Mouse (Mus musculus) neutrophil, adult 65 days (primary cell): ENCODE data around the gene Fkbp11. TPM values are rescaled to one million over a fixed set of nuclear protein-coding genes. Genes with fewer than 3 reads are reported as not detected.

ENCODE experiments used
- total RNA-seq: library from RNA; stranded (reverse); gene quantifications from 2 replicates; pipeline ENCODE4 v1.2.4, GENCODE M21; 2023

The Fkbp11 gene
- 1.4 and 2.0 TPM in 2 replicates for total RNA-seq

DNA sequence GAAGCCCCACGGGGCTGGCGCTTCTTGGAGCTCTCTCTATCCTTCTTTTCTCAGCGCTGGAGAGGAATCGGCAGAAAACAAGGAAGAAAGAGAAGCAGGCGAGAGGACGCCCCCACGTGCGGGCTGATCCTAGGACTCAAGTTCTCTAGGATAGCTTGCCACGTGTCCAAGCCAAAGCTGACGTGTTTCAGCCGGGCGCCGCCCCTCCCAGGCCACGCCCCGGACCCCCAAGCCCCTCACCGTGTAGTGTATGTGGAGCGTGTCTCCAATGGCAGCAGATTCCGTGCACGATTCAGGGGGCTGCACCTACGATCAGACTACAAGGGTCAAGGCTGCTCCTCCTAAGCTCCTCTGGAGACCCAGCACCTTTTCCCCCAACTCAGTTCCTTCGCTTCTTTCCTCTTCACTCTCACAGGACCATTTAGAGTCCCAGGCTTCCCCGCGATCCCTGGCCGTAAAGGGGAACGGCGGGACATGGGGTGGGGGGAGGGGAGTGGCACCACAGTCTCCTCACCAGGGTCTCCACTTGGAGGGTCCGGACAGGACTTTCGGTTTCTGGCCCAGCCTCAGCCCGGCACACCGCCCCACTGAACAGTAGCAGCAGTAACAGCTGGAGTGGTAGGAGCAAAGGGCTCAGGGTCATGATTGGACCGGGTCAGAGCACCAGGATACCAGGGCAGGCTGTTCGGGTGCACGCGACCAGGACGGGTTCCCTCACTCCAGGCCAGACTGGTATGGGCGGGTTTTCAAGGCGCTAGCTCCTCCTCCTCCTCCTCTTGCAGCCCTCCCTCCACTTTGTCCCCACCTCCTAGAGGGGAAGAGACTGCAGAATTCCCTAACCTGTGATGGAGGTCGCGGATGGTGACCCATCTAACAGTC is at the start of gene Fkbp11:
Fkbp11 (minus strand) TSS at position 756 of the 879 bp plus-strand sequence.

DNA sequence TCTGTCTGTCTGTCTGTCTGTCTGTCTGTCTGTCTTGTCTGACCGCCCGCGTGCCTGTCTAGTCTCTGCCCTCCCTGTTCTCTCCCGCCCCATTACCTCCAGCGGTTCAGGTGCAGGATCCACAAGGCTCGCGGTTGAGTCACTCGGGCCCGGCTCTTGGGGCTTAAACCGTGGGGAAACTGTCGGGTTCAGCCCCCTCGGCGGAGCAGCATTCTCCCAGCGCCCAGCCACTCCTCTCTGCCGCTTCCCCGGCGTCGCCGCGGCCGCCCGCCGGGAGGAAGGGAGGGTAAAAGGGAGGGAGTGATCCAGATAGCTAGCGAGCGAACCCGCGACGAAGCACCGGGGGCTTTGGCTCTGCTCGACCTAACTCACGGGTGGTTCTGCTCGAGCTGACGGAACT is 49.8 kb upstream of the Fkbp11 start, which contains the start of gene Wnt10b:
Wnt10b (minus strand) TSS at position 389 of the 400 bp plus-strand sequence.

DNA sequence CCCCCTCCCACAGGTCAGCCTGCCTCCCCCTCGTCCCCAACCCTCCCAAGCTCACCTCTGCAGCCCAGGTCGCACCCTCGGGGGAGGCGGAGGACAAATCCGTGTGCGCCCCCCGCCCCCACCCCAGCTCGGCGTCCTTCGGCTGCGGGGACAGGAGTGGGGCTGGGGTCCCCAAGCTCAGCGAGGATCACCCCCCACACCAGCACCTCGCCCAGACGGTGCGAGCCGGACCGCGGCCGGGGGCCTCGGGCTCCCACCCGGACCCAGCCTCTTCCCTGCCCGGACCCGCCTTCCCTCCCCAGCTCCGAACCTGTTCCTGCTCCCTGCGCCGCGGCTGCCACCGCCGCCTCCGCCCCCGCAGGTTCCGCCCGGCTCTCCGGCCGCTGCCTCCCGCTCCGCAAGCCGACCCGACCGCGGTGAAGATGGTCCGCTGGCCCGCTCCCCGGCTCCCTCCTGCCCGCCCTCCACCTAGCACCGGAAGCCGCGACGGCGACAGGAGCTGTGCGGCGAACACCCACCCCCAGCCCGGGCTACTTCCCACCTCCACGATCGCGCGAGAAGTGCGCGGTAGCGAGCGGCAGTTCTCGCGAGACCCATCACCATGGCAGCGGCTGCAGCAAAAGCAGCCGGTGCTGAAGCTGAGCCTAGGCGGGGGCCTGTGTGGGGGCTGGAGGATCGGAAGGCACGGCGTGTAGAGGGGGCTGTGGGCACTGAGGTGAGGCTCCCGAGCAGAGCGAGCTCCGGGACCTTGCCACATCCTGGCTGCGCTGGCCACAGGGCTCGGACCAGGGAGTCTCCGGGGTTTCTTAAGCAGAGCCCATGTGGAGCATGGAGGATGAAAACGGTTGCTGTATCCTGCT is 34.9 kb upstream of the Fkbp11 start, which contains the start of gene Arf3:
Arf3 (minus strand) TSS at position 545 of the 860 bp plus-strand sequence.

DNA sequence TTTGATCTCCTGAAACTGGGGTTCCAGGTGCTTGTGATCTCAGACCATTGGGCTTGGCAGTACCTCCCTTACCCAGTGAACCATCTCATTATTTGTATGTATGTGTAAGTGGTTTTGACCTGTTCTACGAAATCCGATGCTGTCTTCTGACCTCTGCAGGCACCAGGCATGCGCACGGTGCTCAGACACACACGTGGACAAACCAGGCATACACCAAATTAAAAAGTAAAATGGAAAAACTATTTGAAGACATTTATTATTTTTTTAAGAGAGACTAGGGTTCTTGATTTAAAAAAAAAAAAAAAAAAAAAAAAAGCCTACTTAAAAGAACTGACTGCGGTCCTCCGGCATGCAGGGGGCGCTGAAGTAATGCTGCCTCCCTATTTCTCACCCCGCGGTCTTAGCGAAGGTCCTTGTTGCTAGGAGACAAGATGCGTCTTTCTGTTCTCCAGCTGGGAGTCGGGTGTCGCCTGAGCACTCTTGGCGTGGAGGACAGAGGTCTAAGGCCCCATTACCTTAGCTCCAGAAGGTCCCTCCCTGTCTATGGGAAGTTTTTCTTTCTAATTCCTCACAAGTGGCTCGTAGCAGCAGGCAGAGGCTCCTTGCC is 20.1 kb downstream of the Fkbp11 start, which contains the start of gene Ccdc65:
Ccdc65 (plus strand) TSS at position 442 of the 607 bp plus-strand sequence.

DNA sequence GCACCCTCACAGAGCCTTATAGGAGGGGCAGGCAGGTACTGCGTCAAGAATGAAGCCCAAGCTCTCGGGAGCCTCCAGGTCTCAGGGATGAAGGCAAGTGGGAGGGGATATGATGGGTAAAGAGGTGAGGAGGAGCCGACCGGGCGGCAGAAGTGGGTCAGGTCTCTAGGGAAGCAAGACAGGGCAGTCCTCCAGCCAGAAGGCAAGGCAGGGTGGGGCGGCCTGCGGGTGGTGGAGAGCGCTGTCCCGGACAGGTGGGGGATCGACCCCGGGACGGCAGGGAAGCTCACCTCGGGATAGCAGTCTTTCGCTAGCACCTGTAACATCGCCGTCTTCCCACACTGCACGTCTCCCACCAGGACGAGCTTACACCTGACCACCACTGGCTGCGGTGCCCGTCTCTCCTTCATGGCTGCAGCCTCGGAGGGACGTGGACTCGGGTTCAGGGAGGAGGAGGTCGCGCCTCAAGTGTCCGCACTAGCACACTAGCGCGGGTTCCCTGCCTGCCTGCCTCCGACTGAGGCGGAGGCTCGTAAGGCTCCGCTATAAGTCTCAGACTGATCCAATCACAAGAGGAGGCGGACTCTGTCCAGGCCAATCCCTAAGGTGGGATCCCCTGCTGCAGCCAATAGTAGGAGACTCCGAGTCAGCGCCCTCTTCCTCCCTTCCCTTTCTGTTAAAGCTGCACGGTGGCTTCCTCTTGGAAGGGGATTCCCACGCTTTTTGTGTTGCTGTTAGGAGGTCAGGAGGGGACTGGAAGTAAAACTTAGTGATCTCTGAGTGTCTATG is 50.9 kb downstream of the Fkbp11 start, which contains the start of gene Rnd1:
Rnd1 (minus strand) TSS at position 522 of the 789 bp plus-strand sequence.

Other genes starting within 250 kb of the Fkbp11 start
- not detected in 2 replicates for gene Lalba, start 245.5 kb downstream of the Fkbp11 start, total RNA-seq
- gene Olfr279, start 235.8 kb downstream of the Fkbp11 start, total RNA-seq = not detected in 2 replicates
- gene Kansl2, start 193.9 kb downstream of the Fkbp11 start, total RNA-seq = 20.3 and 31.7 TPM in 2 replicates
- gene Ccnt1, start 157.3 kb downstream of the Fkbp11 start, total RNA-seq = 156 and 177 TPM in 2 replicates
- not detected in 2 replicates for gene 4930415O20Rik, start 157.2 kb downstream of the Fkbp11 start, total RNA-seq
- 1.5 and 2.5 TPM in 2 replicates for gene Adcy6, start 118.1 kb downstream of the Fkbp11 start, total RNA-seq
- gene Cacnb3, start 97.4 kb downstream of the Fkbp11 start, total RNA-seq = 0.43 and 1.2 TPM in 2 replicates
- gene Ddx23, start 65.3 kb downstream of the Fkbp11 start, total RNA-seq = 68.1 and 73.5 TPM in 2 replicates
- 16.4 and 16.6 TPM in 2 replicates for gene Rnd1, start 50.7 kb downstream of the Fkbp11 start, total RNA-seq
- gene Ccdc65, start 20.0 kb downstream of the Fkbp11 start, total RNA-seq = not detected in 2 replicates
- gene Arf3, start 35.0 kb upstream of the Fkbp11 start, total RNA-seq = 72.9 and 90.8 TPM in 2 replicates
- 0.18 TPM in 1 of 2 replicates, not detected in the other for gene Wnt10b, start 50.0 kb upstream of the Fkbp11 start, total RNA-seq
- gene Wnt1, start 61.7 kb upstream of the Fkbp11 start, total RNA-seq = not detected in 2 replicates
- not detected in 2 replicates for gene Ddn, start 81.3 kb upstream of the Fkbp11 start, total RNA-seq
- 158 and 237 TPM in 2 replicates for gene Prkag1, start 103.3 kb upstream of the Fkbp11 start, total RNA-seq
- 122 and 166 TPM in 2 replicates for gene Kmt2d, start 143.0 kb upstream of the Fkbp11 start, total RNA-seq
- gene Rhebl1, start 166.3 kb upstream of the Fkbp11 start, total RNA-seq = 2.0 and 3.1 TPM in 2 replicates
- not detected in 2 replicates for gene Dhh, start 170.3 kb upstream of the Fkbp11 start, total RNA-seq
- 106 and 139 TPM in 2 replicates for gene Lmbr1l, start 190.0 kb upstream of the Fkbp11 start, total RNA-seq
- 228 and 274 TPM in 2 replicates for gene Tuba1b, start 206.4 kb upstream of the Fkbp11 start, total RNA-seq
- gene Gm49450, start 225.4 kb upstream of the Fkbp11 start, total RNA-seq = not detected in 2 replicates
- gene Tuba1a, start 225.5 kb upstream of the Fkbp11 start, total RNA-seq = 122 and 136 TPM in 2 replicates